Comparison of ENCODE assay signal across 10 mouse cellular contexts in the genomic region with DNA sequence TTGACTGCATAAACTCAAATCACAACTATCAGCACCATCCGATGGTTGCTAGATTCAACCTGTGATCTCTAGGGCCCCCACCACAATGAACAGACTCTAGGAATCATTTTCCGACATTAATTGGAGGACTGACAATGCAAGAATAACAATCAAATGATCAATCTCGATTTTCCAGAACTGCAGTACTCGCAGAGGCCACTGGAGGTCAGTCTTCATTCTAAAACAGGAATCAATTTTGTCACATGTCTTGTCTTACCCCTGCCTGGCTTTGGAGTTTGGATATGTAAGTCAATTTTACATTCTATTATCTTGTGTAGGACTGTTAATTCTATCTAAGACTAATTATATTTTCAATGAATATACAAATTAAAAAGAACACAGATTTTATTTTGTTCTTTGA.
DNase-seq lines count a peak whose midpoint lies in the region; ATAC-seq and TF ChIP-seq lines count a peak whose summit lies in the region.
"Had no signal": no experiment of that assay in that cellular context is flagged by ENCODE, and none has a peak within 500 bp of the region (broad histone marks: within the 10 kb centered on the region; RNA-seq: fewer than 3 reads in every experiment).

No protein-coding gene starts in this region.

- no peak overlapping the region for H3K4me2 ChIP-seq in forebrain, postnatal 0 days (ENCODE audit: low read depth)
- H3K4me2 ChIP-seq in forebrain, embryonic 16.5 days (ENCODE audit: low read length), result no peak overlapping the region
- H3K4me2 ChIP-seq: heart, embryonic 13.5 days; liver, embryonic 13.5 days had no signal

- WGBS in forebrain, postnatal 0 days, result 14% methylated on average over 4 of the region's 4 CpGs
- WGBS in forebrain, embryonic 16.5 days, result 10% methylated on average over 4 of the region's 4 CpGs

- TF ChIP-seq POLR2A in brain, embryonic 14.5 days (IDR thresholded peaks at IDR 0.05; ENCODE audit: borderline replicate concordance, extremely low read depth, insufficient read depth, insufficient read length, poor library complexity, severe bottlenecking), result no peak

- H3K27me3 ChIP-seq in forebrain, postnatal 0 days (ENCODE audit: insufficient read depth, low read length), result no peaks in the 10 kb centered on the region
- H3K27me3 ChIP-seq in forebrain, embryonic 16.5 days (replicated peaks; ENCODE audit: control insufficient read depth, insufficient read depth, low read length), result no peaks in the 10 kb centered on the region
- H3K27me3 ChIP-seq: liver, embryonic 13.5 days had no signal

- intact Hi-C loops in left cerebral cortex, adult 2 months (cut with DNase I), result loop anchor here (5.0 to 10.0 kb wide), 3 partner anchors 1208 to 1611 kb away; a partner anchor contains a TSS

- H3K36me3 ChIP-seq in forebrain, postnatal 0 days (ENCODE audit: insufficient read depth), result no peaks in the 10 kb centered on the region
- H3K36me3 ChIP-seq in forebrain, embryonic 16.5 days (ENCODE audit: control insufficient read depth, insufficient read depth), result no peaks in the 10 kb centered on the region
- H3K36me3 ChIP-seq: heart, embryonic 13.5 days; liver, embryonic 13.5 days had no signal

- H3K27ac ChIP-seq in forebrain, postnatal 0 days (ENCODE audit: low read depth, low read length), result no peak overlapping the region
- no peak overlapping the region for H3K27ac ChIP-seq in forebrain, embryonic 16.5 days (ENCODE audit: low read length)
- H3K27ac ChIP-seq in left cerebral cortex, adult 2 months, result no peak overlapping the region
- H3K27ac ChIP-seq: heart, embryonic 13.5 days; liver, embryonic 13.5 days had no signal

- peak; percentile 64 for DNase-seq in forebrain, postnatal 0 days
- peak; percentile 6 for DNase-seq in ovary, postnatal 14 days (ENCODE audit: low spot score)
- DNase-seq in ovary, adult 18-20 months (ENCODE audit: low spot score), result no peak
- peak; percentile 52 for DNase-seq in brain, embryonic 14.5 days (ENCODE audit: low read depth)
- peak in 1 of 2 experiments; percentile 19 for DNase-seq in left cerebral cortex, adult 2 months (ENCODE audit: extremely low spot score in 1 of 2, low spot score in 2 of 2)
- DNase-seq in thymus, postnatal 14 days, result peak; percentile 24
- no peak for DNase-seq in heart, adult 11 months
- DNase-seq: liver, embryonic 13.5 days had no signal

- peak; percentile 80 for TF ChIP-seq CTCF in forebrain, postnatal 0 days (IDR thresholded peaks at IDR 0.05; ENCODE audit: low read depth)
- peak; percentile 69; the same call in 1 of the 2 replicates for TF ChIP-seq CTCF in brain, embryonic 14.5 days (IDR thresholded peaks at IDR 0.05; ENCODE audit: borderline replicate concordance, extremely low read depth, insufficient read depth, insufficient read length)
- peak; percentile 85 for TF ChIP-seq CTCF in left cerebral cortex, adult 2 months (IDR thresholded peaks at IDR 0.05)

- no peak overlapping the region for H3K4me3 ChIP-seq in forebrain, postnatal 0 days (ENCODE audit: low read depth, low read length)
- no peak overlapping the region for H3K4me3 ChIP-seq in forebrain, embryonic 16.5 days (replicated peaks; ENCODE audit: low read length)
- no peak overlapping the region for H3K4me3 ChIP-seq in left cerebral cortex, adult 2 months
- H3K4me3 ChIP-seq: heart, embryonic 13.5 days; liver, embryonic 13.5 days had no signal

- H3K4me1 ChIP-seq in forebrain, postnatal 0 days (ENCODE audit: insufficient read depth), result no peaks in the 10 kb centered on the region
- no peaks in the 10 kb centered on the region for H3K4me1 ChIP-seq in forebrain, embryonic 16.5 days (replicated peaks; ENCODE audit: control insufficient read depth, insufficient read depth, low read length)
- H3K4me1 ChIP-seq: heart, embryonic 13.5 days; liver, embryonic 13.5 days had no signal

- ATAC-seq in forebrain, postnatal 0 days, result 0 out of 2 replicates have a peak, but pooled peaks have one; percentile 40
- ATAC-seq in forebrain, embryonic 16.5 days, result no peak

- H3K9ac ChIP-seq in forebrain, postnatal 0 days, result no peak overlapping the region
- H3K9ac ChIP-seq in forebrain, embryonic 16.5 days (replicated peaks; ENCODE audit: low read depth, low read length), result no peak overlapping the region
- H3K9ac ChIP-seq: heart, embryonic 13.5 days; liver, embryonic 13.5 days had no signal

- no peaks in the 10 kb centered on the region for H3K9me3 ChIP-seq in forebrain, postnatal 0 days (ENCODE audit: low read length)
- no peaks in the 10 kb centered on the region for H3K9me3 ChIP-seq in forebrain, embryonic 16.5 days (ENCODE audit: control insufficient read depth, low read length)
- H3K9me3 ChIP-seq: heart, embryonic 13.5 days; liver, embryonic 13.5 days had no signal

Comparison
In these comparisons a context has a peak if more than half of its experiments do, and no peak if none do; other contexts are left out.
1. DNase-seq: peak in forebrain, postnatal 0 days (single experiment), ovary, postnatal 14 days (single experiment), brain, embryonic 14.5 days (single experiment) and thymus, postnatal 14 days (single experiment); none in ovary, adult 18-20 months (single experiment) and heart, adult 11 months (single experiment).
2. Peak in every context shown above with its lines, with median percentiles within 50 percentile points of each other: CTCF ChIP-seq.